Mouse (Mus musculus): ENCODE data around the gene Atp8a1. TPM values are rescaled to one million over a fixed set of nuclear protein-coding genes. Genes with fewer than 3 reads are reported as not detected.

Atp8a1 gene
- total and polyA plus RNA-seq, 3 experiments: 4.4 to 11.2 (median 5.5) TPM

GRCm38 (mm10) chr5:67579725-67580633, 267.3 kb downstream of the Atp8a1 start:
- peak; percentile 31 for DNase-seq (ENCODE audit: extremely low read depth)
- no peak overlapping the region for H3K4me3 ChIP-seq (replicated peaks in 1 of 3; ENCODE audit: low read depth in 2 of 3, low read length in 2 of 3, poor library complexity in 1 of 3)
- dilution Hi-C loops (cut with MboI; ENCODE audit: extremely low pct_ligation_motif_present, extremely low pct_unique_long_range_greater_than_20kb, low sequenced_read_pairs) (no loop called here), in situ Hi-C loops (cut with MboI; ENCODE audit: low pct_ligation_motif_present, low pct_unique_long_range_greater_than_20kb, low sequenced_read_pairs) (no loop called here)
- H3K27ac ChIP-seq (ENCODE audit: insufficient read depth, low read depth): no peak overlapping the region
- no peak for TF ChIP-seq BHLHE40 (IDR thresholded peaks at IDR 0.05; ENCODE audit: low read depth, low read length)
- TF ChIP-seq USF2 (conservative IDR thresholded peaks at IDR 0.05; ENCODE audit: low read depth, low read length): no peak
- no peak for TF ChIP-seq MXI1 (IDR thresholded peaks at IDR 0.05; ENCODE audit: low read depth, low read length)
- no peak for TF ChIP-seq IRF4 (IDR thresholded peaks at IDR 0.05; ENCODE audit: low read depth, low read length)
- 0 out of 2 replicates have a peak, but pooled peaks have one; percentile 9 for TF ChIP-seq ELF1 (IDR thresholded peaks at IDR 0.05; ENCODE audit: low read depth, low read length)
- no peak for TF ChIP-seq CHD1 (IDR thresholded peaks at IDR 0.05; ENCODE audit: low read depth, low read length)
- TF ChIP-seq CTCF (conservative IDR thresholded peaks at IDR 0.05 in 1 of 2, IDR thresholded peaks at IDR 0.05 in 1 of 2; ENCODE audit: low read depth in 2 of 2, low read length in 2 of 2): peak; percentile 36 to 71; a peak in 3 of 4 replicates
- TF ChIP-seq UBTF (IDR thresholded peaks at IDR 0.05; ENCODE audit: low read depth, low read length): no peak
- TF ChIP-seq SMC3 (IDR thresholded peaks at IDR 0.05; ENCODE audit: low read depth, low read length): peak; percentile 55
- no peak for TF ChIP-seq GABPA (IDR thresholded peaks at IDR 0.05; ENCODE audit: insufficient replicate concordance, low read depth, low read length)
- TF ChIP-seq NELFE (IDR thresholded peaks at IDR 0.05; ENCODE audit: low read depth, low read length): no peak
- peak; percentile 43 for TF ChIP-seq RAD21 (IDR thresholded peaks at IDR 0.05; ENCODE audit: low read depth, low read length)
- H3K79me2 ChIP-seq (replicated peaks; ENCODE audit: control insufficient read depth, extremely low read depth, insufficient read depth, poor library complexity, severe bottlenecking): no peaks in the 10 kb centered on the region
- no peaks in the 10 kb centered on the region for H3K9me3 ChIP-seq (replicated peaks; ENCODE audit: low read length)
- H3K9ac ChIP-seq (ENCODE audit: insufficient read depth, low read depth): no peak overlapping the region
- H3K36me3 ChIP-seq (replicated peaks in 1 of 2; ENCODE audit: control insufficient read depth in 1 of 2, insufficient read depth in 1 of 2, low read length in 1 of 2): no peaks in the 10 kb centered on the region
- peaks cover 9 to 23% of the 10 kb centered on the region in 2 experiments for H3K4me1 ChIP-seq (ENCODE audit: control insufficient read depth in 1 of 2, insufficient read depth in 2 of 2)
- no peaks in the 10 kb centered on the region for H3K27me3 ChIP-seq (replicated peaks)
- 0 out of 2 replicates have a peak overlapping the region, but pooled peaks have one; percentile 13 for H3K4me2 ChIP-seq (ENCODE audit: insufficient read depth, low read depth, poor library complexity, severe bottlenecking)

GRCm38 (mm10) chr5:67575705-67576104, 271.5 kb downstream of the Atp8a1 start:
- no peak overlapping the region for H3K4me2 ChIP-seq (ENCODE audit: insufficient read depth, low read depth, poor library complexity, severe bottlenecking)
- H3K9ac ChIP-seq (ENCODE audit: insufficient read depth, low read depth): no peak overlapping the region
- no peaks in the 10 kb centered on the region for H3K9me3 ChIP-seq (replicated peaks; ENCODE audit: low read length)
- no peak for TF ChIP-seq SMC3 (IDR thresholded peaks at IDR 0.05; ENCODE audit: low read depth, low read length)
- H3K4me1 ChIP-seq (ENCODE audit: control insufficient read depth in 1 of 2, insufficient read depth in 2 of 2): peaks cover 5 to 18% of the 10 kb centered on the region in 2 experiments
- H3K27me3 ChIP-seq (replicated peaks): no peaks in the 10 kb centered on the region
- in situ Hi-C loops (cut with MboI; ENCODE audit: low pct_ligation_motif_present, low pct_unique_long_range_greater_than_20kb, low sequenced_read_pairs) (no loop called here), dilution Hi-C loops (cut with MboI; ENCODE audit: extremely low pct_ligation_motif_present, extremely low pct_unique_long_range_greater_than_20kb, low sequenced_read_pairs) (no loop called here)
- H3K27ac ChIP-seq (ENCODE audit: insufficient read depth, low read depth): no peak overlapping the region
- DNase-seq (ENCODE audit: extremely low read depth): no peak
- no peak overlapping the region for H3K4me3 ChIP-seq (replicated peaks in 1 of 3; ENCODE audit: low read depth in 2 of 3, low read length in 2 of 3, poor library complexity in 1 of 3)
- no peaks in the 10 kb centered on the region for H3K79me2 ChIP-seq (replicated peaks; ENCODE audit: control insufficient read depth, extremely low read depth, insufficient read depth, poor library complexity, severe bottlenecking)
- H3K36me3 ChIP-seq (replicated peaks in 1 of 2; ENCODE audit: control insufficient read depth in 1 of 2, insufficient read depth in 1 of 2, low read length in 1 of 2): no peaks in the 10 kb centered on the region

All from CH12.LX (cell line).